Comparison of ENCODE assay signal across 26 mouse cellular contexts in genomic region chr10:49709748-49710147, GRCm38 (mm10).
DNase-seq lines count a peak whose midpoint lies in the region; ATAC-seq and TF ChIP-seq lines count a peak whose summit lies in the region.
"Had no signal": no experiment of that assay in that cellular context is flagged by ENCODE, and none has a peak within 500 bp of the region (broad histone marks: within the 10 kb centered on the region; RNA-seq: fewer than 3 reads in every experiment).

No protein-coding gene starts in this region.

- no peak overlapping the region for H3K9ac ChIP-seq in hindbrain, postnatal 0 days (replicated peaks; ENCODE audit: low read length)
- H3K9ac ChIP-seq in hindbrain, embryonic 13.5 days: no peak overlapping the region
- H3K9ac ChIP-seq: heart, embryonic 12.5 days; hindbrain, embryonic 15.5 days; limb, embryonic 15.5 days; liver, embryonic 13.5 days; midbrain, embryonic 13.5 days; neural tube, embryonic 15.5 days had no signal

- H3K27me3 ChIP-seq in hindbrain, postnatal 0 days (ENCODE audit: insufficient read depth, low read length): no peaks in the 10 kb centered on the region
- H3K27me3 ChIP-seq in hindbrain, embryonic 13.5 days: no peaks in the 10 kb centered on the region
- H3K27me3 ChIP-seq: heart, embryonic 12.5 days; hindbrain, embryonic 15.5 days; limb, embryonic 15.5 days; liver, embryonic 13.5 days; midbrain, embryonic 13.5 days; neural tube, embryonic 15.5 days had no signal

- no peaks in the 10 kb centered on the region for H3K36me3 ChIP-seq in hindbrain, postnatal 0 days (ENCODE audit: insufficient read depth, low read length)
- no peaks in the 10 kb centered on the region for H3K36me3 ChIP-seq in hindbrain, embryonic 13.5 days
- H3K36me3 ChIP-seq: heart, embryonic 12.5 days; hindbrain, embryonic 15.5 days; limb, embryonic 10.5 days; limb, embryonic 15.5 days; liver, embryonic 13.5 days; midbrain, embryonic 13.5 days; neural tube, embryonic 15.5 days had no signal

- no peaks in the 10 kb centered on the region for H3K4me1 ChIP-seq in hindbrain, postnatal 0 days (ENCODE audit: insufficient read depth, low read length)
- no peaks in the 10 kb centered on the region for H3K4me1 ChIP-seq in hindbrain, embryonic 13.5 days (replicated peaks)
- H3K4me1 ChIP-seq: heart, embryonic 12.5 days; hindbrain, embryonic 15.5 days; limb, embryonic 10.5 days; limb, embryonic 15.5 days; liver, embryonic 13.5 days; midbrain, embryonic 13.5 days; neural tube, embryonic 15.5 days had no signal

- peak; percentile 56; the same call in 1 of the 2 replicates for ATAC-seq in hindbrain, postnatal 0 days
- ATAC-seq in hindbrain, embryonic 13.5 days (ENCODE audit: low FRiP score): no peak
- ATAC-seq: lung, postnatal 0 days; midbrain, embryonic 13.5 days had no signal

- no peak overlapping the region for H3K4me2 ChIP-seq in hindbrain, postnatal 0 days (ENCODE audit: low read depth, low read length)
- H3K4me2 ChIP-seq in hindbrain, embryonic 13.5 days: no peak overlapping the region
- H3K4me2 ChIP-seq: heart, embryonic 12.5 days; hindbrain, embryonic 15.5 days; limb, embryonic 15.5 days; liver, embryonic 13.5 days; midbrain, embryonic 13.5 days; neural tube, embryonic 15.5 days had no signal

- DNase-seq in hindbrain, postnatal 0 days (ENCODE audit: low spot score): peak; percentile 52
- DNase-seq in brain, embryonic 14.5 days (ENCODE audit: low read depth): peak; percentile 80
- peak; percentile 34 for DNase-seq in cerebellum, adult 11-12 months
- peak; percentile 34 to 36 for DNase-seq in cerebellum, postnatal 10 days
- DNase-seq in adrenal gland, adult 2 months: no peak
- DNase-seq in heart, adult 9 months (ENCODE audit: low spot score in 2 of 2): no peak
- DNase-seq: B cell, adult 2 months; gastrocnemius, postnatal 14 days; heart, adult 18-20 months; kidney, adult 18-20 months; kidney, postnatal 36 days; layer of hippocampus, adult 9-11 months; liver, embryonic 13.5 days; lung, adult 18-20 months; lung, postnatal 4 days; right cerebral cortex, adult 18-20 months; spleen, adult 18-20 months; thymus, postnatal 25 days had no signal

- no peaks in the 10 kb centered on the region for H3K9me3 ChIP-seq in hindbrain, postnatal 0 days (ENCODE audit: low read length)
- no peaks in the 10 kb centered on the region for H3K9me3 ChIP-seq in hindbrain, embryonic 13.5 days
- H3K9me3 ChIP-seq: heart, embryonic 12.5 days; hindbrain, embryonic 15.5 days; limb, embryonic 10.5 days; limb, embryonic 15.5 days; liver, embryonic 13.5 days; midbrain, embryonic 13.5 days; neural tube, embryonic 15.5 days had no signal

- 0 out of 2 replicates have a peak, but pooled peaks have one; percentile 3 for TF ChIP-seq CTCF in hindbrain, postnatal 0 days (IDR thresholded peaks at IDR 0.05; ENCODE audit: low read depth)
- no peak for TF ChIP-seq CTCF in brain, embryonic 14.5 days (IDR thresholded peaks at IDR 0.05; ENCODE audit: borderline replicate concordance, extremely low read depth, insufficient read depth, insufficient read length)

- H3K27ac ChIP-seq in hindbrain, postnatal 0 days: no peak overlapping the region
- no peak overlapping the region for H3K27ac ChIP-seq in hindbrain, embryonic 13.5 days
- H3K27ac ChIP-seq: hindbrain, embryonic 15.5 days; limb, embryonic 10.5 days; limb, embryonic 15.5 days; liver, embryonic 13.5 days; midbrain, embryonic 13.5 days; neural tube, embryonic 15.5 days had no signal

- 76% methylated on average over 3 of the region's 3 CpGs for WGBS in hindbrain, postnatal 0 days
- WGBS in hindbrain, embryonic 13.5 days: 94% methylated on average over 3 of the region's 3 CpGs

- TF ChIP-seq POLR2A in brain, embryonic 14.5 days (IDR thresholded peaks at IDR 0.05; ENCODE audit: borderline replicate concordance, extremely low read depth, insufficient read depth, insufficient read length, poor library complexity, severe bottlenecking): no peak

- no peak overlapping the region for H3K4me3 ChIP-seq in hindbrain, postnatal 0 days (ENCODE audit: low read length)
- no peak overlapping the region for H3K4me3 ChIP-seq in hindbrain, embryonic 13.5 days
- H3K4me3 ChIP-seq: heart, embryonic 12.5 days; hindbrain, embryonic 15.5 days; limb, embryonic 10.5 days; limb, embryonic 15.5 days; liver, embryonic 13.5 days; midbrain, embryonic 13.5 days; neural tube, embryonic 15.5 days had no signal

Comparison
In these comparisons a context has a peak if more than half of its experiments do, and no peak if none do; other contexts are left out.
1. DNase-seq: peak in hindbrain, postnatal 0 days (single experiment), brain, embryonic 14.5 days (single experiment), cerebellum, adult 11-12 months (single experiment) and cerebellum, postnatal 10 days (2 of 2); none in adrenal gland, adult 2 months (single experiment) and heart, adult 9 months (0 of 2).